Mouse (Mus musculus) embryonic fibroblast, embryonic 13.5 days (primary cell): ENCODE results near the gene Dnah7c.
"Not testable (repeated sequence)": the region's sequence is repeated elsewhere in the genome, so short reads cannot be mapped to it uniquely, and the experiment has no call there.

Experiments used
- CTCF ChIP-seq: IDR thresholded peaks from 2 replicates; pipeline ENCODE4 v1.5.1; 2011; ENCODE audit warnings: mild to moderate bottlenecking, control low read depth, low read length, moderate library complexity, borderline replicate concordance; ENCODE audit not compliant: insufficient read depth
- POLR2A ChIP-seq: IDR thresholded peaks from 2 replicates; pipeline ENCODE4 v1.6.1; 2011; ENCODE audit warnings: low read depth, mild to moderate bottlenecking, control low read depth, low read length, moderate library complexity

- not testable (repeated sequence) for TF ChIP-seq CTCF, POLR2A
These were observed 339.2 kb downstream of the Dnah7c start for GRCm38 (mm10) chr1:46764600-46764999.
